Mouse (Mus musculus) kidney, embryonic 15.5 days (tissue): ENCODE results near the gene Gm21985. TPM values are rescaled to one million over a fixed set of nuclear protein-coding genes. Genes with fewer than 3 reads are reported as not detected.

Experiments
- ATAC-seq: fragments of 200-750 bp; cut with Nextera tagmentation; replicated peaks from 2 replicates; pipeline ENCODE4 v1.8.0; 2017; ENCODE audit warnings: moderate TSS enrichment; ENCODE audit not compliant: low FRiP score
- H3K27ac ChIP-seq: fragments of 300-500 bp; sonication (generic); 2 replicates; pipeline ENCODE4 v1.5.1; 2015; ENCODE audit warnings: mild to moderate bottlenecking, inconsistent platforms
- H3K27me3 ChIP-seq: fragments of 300-500 bp; sonication (generic); 2 replicates; pipeline ENCODE4 v1.6.1; 2015; ENCODE audit warnings: inconsistent platforms
- H3K36me3 ChIP-seq: fragments of 300-500 bp; sonication (generic); 2 replicates; pipeline ENCODE4 v1.6.1; 2015; ENCODE audit warnings: inconsistent platforms
- H3K4me1 ChIP-seq: fragments of 300-500 bp; sonication (generic); 2 replicates; pipeline ENCODE4 v1.6.1; 2015; ENCODE audit warnings: inconsistent platforms
- H3K4me2 ChIP-seq: fragments of 300-500 bp; sonication (generic); 2 replicates; pipeline ENCODE4 v1.6.1; 2015; ENCODE audit warnings: moderate library complexity, mild to moderate bottlenecking, inconsistent platforms
- H3K4me3 ChIP-seq: fragments of 300-500 bp; sonication (generic); replicated peaks from 2 replicates; pipeline ENCODE4 v1.5.1; 2015; ENCODE audit warnings: mild to moderate bottlenecking, inconsistent platforms
- H3K9ac ChIP-seq: fragments of 300-500 bp; sonication (generic); 2 replicates; pipeline ENCODE4 v1.6.1; 2015; ENCODE audit warnings: mild to moderate bottlenecking, inconsistent platforms
- H3K9me3 ChIP-seq: fragments of 300-500 bp; sonication (generic); replicated peaks from 2 replicates; pipeline ENCODE4 v1.6.1; 2016; ENCODE audit warnings: inconsistent platforms
- WGBS: fragments of 180-500 bp; shearing (Covaris S2); methylation state at CpG from one replicate; pipeline ENCODE4 v1.1.7; 2015; ENCODE audit warnings: mixed read lengths; 5-methylcytosine and 5-hydroxymethylcytosine counted together
- polyA plus RNA-seq: library from polyadenylated mRNA; unstranded; fragments of >200 nt; fragmentation: Nextera tagmentation; extraction: Ambion mirVana; gene quantifications from 2 replicates; pipeline ENCODE4 v1.2.1, GENCODE M21; 2015

The Gm21985 gene
- polyA plus RNA-seq, 1 experiment from 2014 or later: not detected

- Histone ChIP-seq H3K36me3 (no peaks in the 10 kb centered on the region), H3K9ac (no peak overlapping the region), H3K9me3 (no peaks in the 10 kb centered on the region), H3K4me3 (no peak overlapping the region), H3K4me1 (no peaks in the 10 kb centered on the region), H3K4me2 (no peak overlapping the region), H3K27ac (no peak overlapping the region), H3K27me3 (no peaks in the 10 kb centered on the region)
- no peak for ATAC-seq
- 86% methylated on average over 3 of the region's 3 CpGs for WGBS
These were observed 30.1 kb downstream of the Gm21985 start for GRCm38 (mm10) chr2:112296211-112296610.

- WGBS: 90% methylated on average over 4 of the region's 4 CpGs
- Histone ChIP-seq H3K4me3 (no peak overlapping the region), H3K27me3 (no peaks in the 10 kb centered on the region), H3K9ac (no peak overlapping the region), H3K4me1 (no peaks in the 10 kb centered on the region), H3K36me3 (no peaks in the 10 kb centered on the region), H3K4me2 (no peak overlapping the region), H3K27ac (no peak overlapping the region), H3K9me3 (no peaks in the 10 kb centered on the region)
- no peak for ATAC-seq
These were observed 32.1 kb downstream of the Gm21985 start for GRCm38 (mm10) chr2:112298221-112298620.

GRCm38 (mm10) chr2:112308671-112309070 lies 42.6 kb downstream of the Gm21985 start:
- Histone ChIP-seq H3K9ac (no peak overlapping the region), H3K4me2 (no peak overlapping the region), H3K4me1 (no peaks in the 10 kb centered on the region), H3K36me3 (no peaks in the 10 kb centered on the region), H3K9me3 (no peaks in the 10 kb centered on the region), H3K27ac (no peak overlapping the region), H3K27me3 (no peaks in the 10 kb centered on the region), H3K4me3 (no peak overlapping the region)
- no peak for ATAC-seq
- 84% methylated on average over 3 of the region's 3 CpGs for WGBS

GRCm38 (mm10) chr2:112309161-112309600 lies 43.1 kb downstream of the Gm21985 start:
- no peak overlapping the region for H3K4me2 ChIP-seq

GRCm38 (mm10) chr2:112315638-112316037 lies 49.5 kb downstream of the Gm21985 start:
- no peak for ATAC-seq
- Histone ChIP-seq H3K4me3 (no peak overlapping the region), H3K9me3 (no peaks in the 10 kb centered on the region), H3K27me3 (no peaks in the 10 kb centered on the region), H3K9ac (no peak overlapping the region), H3K4me1 (no peaks in the 10 kb centered on the region), H3K36me3 (no peaks in the 10 kb centered on the region), H3K4me2 (no peak overlapping the region), H3K27ac (no peak overlapping the region)
- WGBS: 94% methylated on average over 7 of the region's 7 CpGs

More at GRCm38 (mm10) chr2:112309161-112309600, 43.1 kb downstream of the Gm21985 start:
- Histone ChIP-seq H3K27me3 (no peaks in the 10 kb centered on the region), H3K9ac (no peak overlapping the region), H3K4me1 (no peaks in the 10 kb centered on the region), H3K4me3 (no peak overlapping the region), H3K36me3 (no peaks in the 10 kb centered on the region), H3K27ac (no peak overlapping the region), H3K9me3 (no peaks in the 10 kb centered on the region)
- 61% methylated on average over 10 of the region's 10 CpGs for WGBS
- no peak for ATAC-seq

GRCm38 (mm10) chr2:112318227-112318626 lies 52.1 kb downstream of the Gm21985 start:
- no peak for ATAC-seq
- no peaks in the 10 kb centered on the region for H3K36me3 ChIP-seq
- H3K4me1 ChIP-seq: no peaks in the 10 kb centered on the region
- WGBS: 89% methylated on average over 2 of the region's 2 CpGs
- H3K27ac ChIP-seq: no peak overlapping the region
- H3K9me3 ChIP-seq: no peaks in the 10 kb centered on the region
- no peak overlapping the region for H3K4me3 ChIP-seq
- no peak overlapping the region for H3K4me2 ChIP-seq
- H3K27me3 ChIP-seq: no peaks in the 10 kb centered on the region
- no peak overlapping the region for H3K9ac ChIP-seq

- Histone ChIP-seq H3K9me3 (no peaks in the 10 kb centered on the region), H3K36me3 (no peaks in the 10 kb centered on the region), H3K4me3 (no peak overlapping the region), H3K4me2 (no peak overlapping the region), H3K27ac (no peak overlapping the region), H3K9ac (no peak overlapping the region), H3K4me1 (no peaks in the 10 kb centered on the region), H3K27me3 (no peaks in the 10 kb centered on the region)
- no peak for ATAC-seq
- 73% methylated on average over 7 of the region's 7 CpGs for WGBS
These were observed 52.8 kb downstream of the Gm21985 start for GRCm38 (mm10) chr2:112318905-112319304.

GRCm38 (mm10) chr2:112328069-112328777 lies 62.1 kb downstream of the Gm21985 start:
- Histone ChIP-seq H3K9ac (no peak overlapping the region), H3K27me3 (no peaks in the 10 kb centered on the region), H3K4me1 (no peaks in the 10 kb centered on the region), H3K27ac (no peak overlapping the region), H3K9me3 (no peaks in the 10 kb centered on the region), H3K4me3 (no peak overlapping the region), H3K4me2 (no peak overlapping the region), H3K36me3 (no peaks in the 10 kb centered on the region)
- no peak for ATAC-seq
- 71% methylated on average over 11 of the region's 11 CpGs for WGBS

- Histone ChIP-seq H3K36me3 (peaks cover 23% of the 10 kb centered on the region), H3K27me3 (no peaks in the 10 kb centered on the region), H3K9me3 (no peaks in the 10 kb centered on the region), H3K27ac (no peak overlapping the region), H3K4me3 (no peak overlapping the region), H3K9ac (no peak overlapping the region), H3K4me2 (no peak overlapping the region), H3K4me1 (no peaks in the 10 kb centered on the region)
- 59% methylated on average over 4 of the region's 4 CpGs for WGBS
- ATAC-seq: no peak
These were observed 66.2 kb downstream of the Gm21985 start for GRCm38 (mm10) chr2:112332051-112332898.

- no peak overlapping the region for H3K27ac ChIP-seq
- WGBS: 96% methylated on average over 6 of the region's 6 CpGs
- H3K9ac ChIP-seq: no peak overlapping the region
- no peaks in the 10 kb centered on the region for H3K9me3 ChIP-seq
- no peaks in the 10 kb centered on the region for H3K4me1 ChIP-seq
- H3K4me2 ChIP-seq: no peak overlapping the region
- peaks cover 55% of the 10 kb centered on the region for H3K36me3 ChIP-seq
- H3K27me3 ChIP-seq: no peaks in the 10 kb centered on the region
- ATAC-seq: no peak
- no peak overlapping the region for H3K4me3 ChIP-seq
These were observed 71.1 kb downstream of the Gm21985 start for GRCm38 (mm10) chr2:112337211-112337610.

- Histone ChIP-seq H3K9me3 (no peaks in the 10 kb centered on the region), H3K4me3 (no peak overlapping the region), H3K27ac (no peak overlapping the region), H3K9ac (no peak overlapping the region), H3K4me2 (no peak overlapping the region), H3K36me3 (peaks cover 61% of the 10 kb centered on the region), H3K4me1 (no peaks in the 10 kb centered on the region), H3K27me3 (no peaks in the 10 kb centered on the region)
- no peak for ATAC-seq
- 89% methylated on average over 2 of the region's 2 CpGs for WGBS
These were observed 73.6 kb downstream of the Gm21985 start for GRCm38 (mm10) chr2:112339736-112340135.

- Histone ChIP-seq H3K9me3 (no peaks in the 10 kb centered on the region), H3K4me2 (no peak overlapping the region), H3K4me3 (no peak overlapping the region), H3K9ac (no peak overlapping the region), H3K27me3 (no peaks in the 10 kb centered on the region), H3K27ac (no peak overlapping the region), H3K36me3 (peaks cover 59% of the 10 kb centered on the region), H3K4me1 (no peaks in the 10 kb centered on the region)
- 57% methylated on average over 3 of the region's 3 CpGs for WGBS
- no peak for ATAC-seq
These were observed 75.0 kb downstream of the Gm21985 start for GRCm38 (mm10) chr2:112341117-112341516.
